Mouse (Mus musculus) urinary bladder, postnatal 36 days (tissue): Measurements from ENCODE around the gene Zfp358.

Experiments used
- DNase-seq, 2 experiments: peaks; one replicate each; pipeline ENCODE4 v3.0.0; 2022; ENCODE audit warnings: low spot score in 2 of 2, mixed read lengths in 1 of 2

Zfp358 gene

GRCm38 (mm10) chr8:3499751-3500150 lies 6.8 kb downstream of the Zfp358 start:
- DNase-seq = no peak

- DNase-seq = peak; percentile 96 to 98
Observed at GRCm38 (mm10) chr8:3500235-3501090, 7.5 kb downstream of the Zfp358 start, which contains the start of gene Mcoln1. Mcoln1 (plus strand) TSS chr8:3500457.

- DNase-seq = peak in 1 of 2 experiments; percentile 35
Observed at GRCm38 (mm10) chr8:3502217-3502616, 9.3 kb downstream of the Zfp358 start.

DNA sequence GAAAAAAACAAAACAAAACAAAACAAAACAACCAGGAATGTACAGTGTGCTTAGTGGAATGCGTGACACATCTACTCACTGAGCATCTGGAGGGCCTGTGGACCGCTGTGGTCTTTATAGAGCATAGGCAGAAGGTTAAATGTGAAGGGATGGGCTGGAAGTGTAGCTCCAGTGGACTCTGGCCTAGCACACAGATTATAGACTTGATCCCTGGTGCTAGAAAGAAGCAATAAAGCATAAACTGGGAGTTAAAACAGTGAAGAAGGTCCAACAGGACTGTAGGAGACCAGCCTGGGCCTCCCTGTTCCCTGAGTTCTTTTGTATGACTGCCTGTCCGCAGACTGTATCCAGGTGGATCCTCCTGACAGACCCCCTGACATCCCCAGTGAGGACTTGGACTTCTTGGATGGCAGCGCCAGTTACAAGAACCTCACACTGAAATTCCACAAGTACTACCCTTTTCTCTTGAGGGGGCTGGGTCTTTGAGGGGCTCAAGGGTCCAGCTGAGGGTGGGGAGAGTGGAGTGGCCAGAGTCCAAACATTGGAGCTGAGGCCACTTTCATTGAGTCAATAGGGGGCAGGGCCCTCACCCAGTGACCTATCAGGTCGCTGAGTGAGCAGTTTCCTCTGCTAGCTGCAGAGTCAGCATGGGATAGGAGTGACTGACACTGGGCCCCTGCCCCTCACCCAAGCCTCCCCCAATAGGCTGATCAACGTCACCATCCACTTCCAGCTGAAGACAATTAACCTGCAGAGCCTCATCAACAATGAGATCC lies 15.2 kb downstream of the Zfp358 start:
- DNase-seq = no peak

GRCm38 (mm10) chr8:3514681-3515247 lies 21.8 kb downstream of the Zfp358 start:
- no peak for DNase-seq

- DNase-seq = peak; percentile 89 to 91
Observed at GRCm38 (mm10) chr8:3515260-3515671, 22.3 kb downstream of the Zfp358 start, which contains the start of gene Pnpla6. Pnpla6 (plus strand) TSS chr8:3515384.

DNA sequence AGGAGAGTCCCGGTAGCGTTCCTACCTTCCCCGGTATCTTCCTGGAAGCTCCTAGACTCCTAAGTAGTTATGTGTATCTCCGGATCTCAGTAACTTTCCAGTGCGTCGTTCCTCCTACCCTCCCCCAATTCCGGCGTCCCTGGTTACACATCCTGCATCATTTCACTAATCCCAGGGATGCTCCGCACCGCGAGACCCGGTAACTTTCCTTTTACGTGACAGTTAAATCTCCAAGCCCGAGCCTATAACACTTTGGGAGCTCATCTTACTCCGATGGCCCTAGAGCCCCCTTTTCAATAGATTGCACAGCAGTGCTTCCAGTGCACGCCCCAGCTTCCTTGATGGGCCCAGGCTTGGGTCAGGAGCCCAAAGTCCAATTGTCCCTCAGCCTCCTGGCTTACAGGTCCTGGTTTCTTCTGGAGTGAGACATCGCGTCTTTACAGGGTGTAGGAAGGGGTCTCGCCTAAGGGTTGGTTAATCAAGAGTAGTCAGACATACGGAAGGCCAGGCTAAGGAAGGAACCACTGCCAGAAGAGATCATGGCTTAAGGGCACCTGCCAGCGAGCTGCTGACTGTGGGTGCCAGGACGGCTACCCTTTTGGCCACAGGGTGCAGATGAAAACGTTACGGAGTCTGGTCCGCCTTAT lies 23.0 kb downstream of the Zfp358 start:
- no peak for DNase-seq

GRCm38 (mm10) chr8:3516450-3517116 lies 23.6 kb downstream of the Zfp358 start:
- peak; percentile 92 for DNase-seq

DNA sequence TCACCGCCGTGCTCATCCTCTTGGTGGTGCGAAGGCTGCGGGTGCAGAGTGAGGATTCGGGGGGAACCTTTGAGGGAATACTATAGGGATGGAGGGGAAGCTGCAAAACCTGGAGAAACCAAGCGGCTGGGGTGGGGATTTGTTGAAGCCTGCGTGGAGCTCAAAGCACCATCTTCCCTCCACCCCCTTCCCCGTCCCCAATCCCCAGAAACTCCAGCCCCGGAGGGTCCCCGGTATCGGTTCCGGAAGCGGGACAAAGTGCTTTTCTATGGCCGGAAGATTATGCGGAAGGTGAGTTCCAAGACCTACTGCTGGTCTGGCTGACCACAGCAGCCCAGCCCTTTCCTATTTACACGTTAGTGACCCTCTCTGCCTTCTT lies 24.2 kb downstream of the Zfp358 start:
- DNase-seq = no peak

- no peak for DNase-seq
Observed at GRCm38 (mm10) chr8:3522007-3522697, 29.2 kb downstream of the Zfp358 start.

- no peak for DNase-seq
Observed at GRCm38 (mm10) chr8:3530816-3531215, 37.9 kb downstream of the Zfp358 start.

DNA sequence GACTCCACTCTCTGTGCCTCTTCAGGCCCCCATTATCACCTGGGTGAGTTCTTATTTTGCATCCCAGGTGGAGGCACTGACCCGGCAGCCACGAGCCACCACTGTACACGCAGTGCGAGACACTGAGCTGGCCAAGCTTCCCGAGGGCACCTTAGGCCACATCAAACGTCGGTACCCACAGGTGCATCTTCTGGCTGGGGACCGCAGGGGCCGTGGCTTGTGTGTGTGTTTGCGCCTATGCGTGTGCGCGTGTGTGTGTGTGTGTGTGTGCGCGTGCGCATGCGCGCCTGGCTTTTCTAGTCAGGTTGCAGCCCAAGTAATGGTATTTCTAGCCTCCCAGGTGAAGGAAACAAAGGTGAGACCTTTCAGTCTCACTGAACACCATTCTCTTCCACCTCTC lies 39.0 kb downstream of the Zfp358 start:
- DNase-seq = no peak

GRCm38 (mm10) chr8:3536053-3536841 lies 43.3 kb downstream of the Zfp358 start:
- DNase-seq = no peak

DNA sequence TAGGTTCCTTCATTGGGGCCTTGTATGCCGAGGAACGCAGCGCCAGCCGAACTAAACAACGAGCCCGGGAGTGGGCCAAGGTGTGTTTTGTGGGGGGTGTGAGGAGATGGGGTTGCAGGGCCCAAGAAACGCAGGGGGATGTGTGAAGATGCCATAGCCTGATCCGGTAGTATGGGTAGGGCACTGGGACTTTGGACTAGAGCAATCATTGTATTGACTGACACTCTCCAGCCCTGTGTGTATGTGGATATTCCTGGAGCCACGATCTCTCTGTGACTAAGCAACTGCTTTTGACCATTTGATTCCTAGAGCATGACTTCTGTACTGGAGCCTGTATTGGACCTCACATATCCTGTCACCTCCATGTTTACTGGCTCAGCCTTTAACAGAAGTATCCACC lies 44.0 kb downstream of the Zfp358 start:
- DNase-seq = no peak

DNA sequence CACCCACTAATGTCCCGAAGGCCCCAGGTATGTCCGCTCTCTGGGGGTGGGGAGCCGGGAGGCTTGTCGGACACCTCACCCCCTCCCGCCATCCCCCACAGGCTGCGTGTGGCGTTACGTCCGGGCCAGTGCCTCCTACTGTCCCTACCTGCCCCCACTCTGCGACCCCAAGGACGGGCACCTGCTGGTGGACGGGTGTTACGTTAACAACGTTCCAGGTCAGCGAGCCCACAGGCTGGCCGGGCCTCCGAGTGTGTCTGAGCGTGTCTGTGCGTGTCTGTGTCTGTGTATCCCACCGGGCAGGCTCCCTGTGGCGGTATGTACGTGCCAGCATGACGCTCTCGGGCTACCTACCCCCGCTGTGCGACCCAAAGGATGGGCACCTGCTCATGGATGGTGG lies 44.7 kb downstream of the Zfp358 start:
- no peak for DNase-seq

- no peak for DNase-seq
Observed at GRCm38 (mm10) chr8:3539146-3539545, 46.2 kb downstream of the Zfp358 start.

GRCm38 (mm10) chr8:3540076-3540475 lies 47.1 kb downstream of the Zfp358 start:
- no peak for DNase-seq

- no peak for DNase-seq
Observed at GRCm38 (mm10) chr8:3546511-3546910, 53.6 kb downstream of the Zfp358 start.
